Mouse (Mus musculus) adrenal gland, postnatal 25 days (tissue): ENCODE results near the gene Igfbp4. TPM values are rescaled to one million over a fixed set of nuclear protein-coding genes. Genes with fewer than 3 reads are reported as not detected.

ENCODE experiments used
- DNase-seq: peaks from one replicate; pipeline ENCODE4 v3.0.0; 2021; ENCODE audit warnings: mixed read lengths
- long read RNA-seq: library from polyadenylated mRNA; stranded (forward); transcript quantifications from one replicate; pipeline ENCODE4 v2.0.0, GENCODE M21; 2021
- total RNA-seq: library from RNA; stranded (reverse); gene quantifications from 2 replicates; pipeline ENCODE4 v1.2.3, GENCODE M21; 2021

The Igfbp4 gene
- total RNA-seq: 50.5 and 61.1 TPM in 2 replicates
- long read RNA-seq, transcript Igfbp4-201 (4 exons, 3,831 nt): major isoform, 662 of 829 reads
- long read RNA-seq, partial matches to known transcripts: 155 of 829 reads
- long read RNA-seq, other reads (novel, unspliced or antisense): 12 of 829 reads

- DNase-seq: peak; percentile 55
Observed at GRCm38 (mm10) chr11:99041051-99041729, at the start of gene Igfbp4. Igfbp4 (plus strand) TSS chr11:99041244.

- no peak for DNase-seq
Observed at GRCm38 (mm10) chr11:98995987-98996386, 45.1 kb upstream of the Igfbp4 start.

GRCm38 (mm10) chr11:98997659-98998058, 43.4 kb upstream of the Igfbp4 start:
- DNase-seq: no peak

- no peak for DNase-seq
Observed at GRCm38 (mm10) chr11:98998776-98999175, 42.3 kb upstream of the Igfbp4 start.

GRCm38 (mm10) chr11:98999243-98999642, 41.8 kb upstream of the Igfbp4 start:
- DNase-seq: no peak

GRCm38 (mm10) chr11:99006788-99007187, 34.3 kb upstream of the Igfbp4 start:
- DNase-seq: no peak

GRCm38 (mm10) chr11:99010124-99010523, 30.9 kb upstream of the Igfbp4 start:
- no peak for DNase-seq

GRCm38 (mm10) chr11:99010706-99011105, 30.3 kb upstream of the Igfbp4 start:
- no peak for DNase-seq

GRCm38 (mm10) chr11:99013856-99014255, 27.2 kb upstream of the Igfbp4 start:
- DNase-seq: no peak

GRCm38 (mm10) chr11:99019844-99020243, 21.2 kb upstream of the Igfbp4 start:
- DNase-seq: no peak

GRCm38 (mm10) chr11:99022384-99022933, 18.6 kb upstream of the Igfbp4 start:
- no peak for DNase-seq

GRCm38 (mm10) chr11:99023094-99023493, 17.9 kb upstream of the Igfbp4 start:
- DNase-seq: no peak

GRCm38 (mm10) chr11:99023500-99024467, 17.3 kb upstream of the Igfbp4 start, which contains the start of gene Top2a:
Top2a (minus strand) TSS chr11:99024189.
- DNase-seq: peak; percentile 73

GRCm38 (mm10) chr11:99024468-99025134, 16.4 kb upstream of the Igfbp4 start:
- no peak for DNase-seq

- DNase-seq: no peak
Observed at GRCm38 (mm10) chr11:99025878-99026277, 15.2 kb upstream of the Igfbp4 start.

GRCm38 (mm10) chr11:99026899-99027440, 14.1 kb upstream of the Igfbp4 start:
- DNase-seq: no peak

- DNase-seq: no peak
Observed at GRCm38 (mm10) chr11:99035350-99035749, 5.7 kb upstream of the Igfbp4 start.

GRCm38 (mm10) chr11:99036254-99036653, 4.8 kb upstream of the Igfbp4 start:
- DNase-seq: no peak

GRCm38 (mm10) chr11:99039782-99040181, 1.3 kb upstream of the Igfbp4 start:
- DNase-seq: peak; percentile 67

GRCm38 (mm10) chr11:99040346-99040974, 584 bp upstream of the Igfbp4 start:
- DNase-seq: no peak
